Mouse (Mus musculus) forebrain, embryonic 14.5 days (tissue): ENCODE data around the gene Olfr1057. TPM values are rescaled to one million over a fixed set of nuclear protein-coding genes. Genes with fewer than 3 reads are reported as not detected.

Source experiments
- ATAC-seq: fragments of 200-750 bp; cut with Nextera tagmentation; 2 replicates; pipeline ENCODE4 v1.8.0; 2017; ENCODE audit warnings: mild to moderate bottlenecking, moderate library complexity
- DNase-seq: peaks from one replicate; pipeline ENCODE4 v3.0.0-alpha.2; 2015; ENCODE audit warnings: low spot score
- H3K27ac ChIP-seq: fragments of 300-500 bp; sonication (generic); 2 replicates; pipeline ENCODE4 v1.5.1; 2014; ENCODE audit warnings: low read depth, mild to moderate bottlenecking, control low read depth, low read length, moderate library complexity
- H3K27me3 ChIP-seq: fragments of 300-500 bp; sonication (generic); replicated peaks from 2 replicates; pipeline ENCODE4 v1.6.1; 2014; ENCODE audit warnings: low read length, control low read depth, mixed read lengths; ENCODE audit not compliant: control insufficient read depth, insufficient read depth
- H3K36me3 ChIP-seq: fragments of 300-500 bp; sonication (generic); 2 replicates; pipeline ENCODE4 v1.6.1; 2014; ENCODE audit warnings: low read length, control low read depth; ENCODE audit not compliant: control insufficient read depth, insufficient read depth
- H3K4me1 ChIP-seq: fragments of 300-500 bp; sonication (generic); 2 replicates; pipeline ENCODE4 v1.6.1; 2014; ENCODE audit warnings: antibody characterized with exemption, low read length, control low read depth; ENCODE audit not compliant: control insufficient read depth, insufficient read depth
- H3K4me2 ChIP-seq: fragments of 300-500 bp; sonication (generic); 2 replicates; pipeline ENCODE4 v1.6.1; 2014; ENCODE audit warnings: mild to moderate bottlenecking, control low read depth, low read length
- H3K4me3 ChIP-seq: fragments of 300-500 bp; sonication (generic); 2 replicates; pipeline ENCODE4 v1.5.1; 2014; ENCODE audit warnings: low read depth, low read length, control low read depth
- H3K9ac ChIP-seq: fragments of 300-500 bp; sonication (generic); 2 replicates; pipeline ENCODE4 v1.6.1; 2014; ENCODE audit warnings: mild to moderate bottlenecking, low read length, control low read depth, moderate library complexity
- H3K9me3 ChIP-seq: fragments of 300-500 bp; sonication (generic); replicated peaks from 2 replicates; pipeline ENCODE4 v1.6.1; 2016; ENCODE audit warnings: low read length, control low read depth, mixed read lengths; ENCODE audit not compliant: control insufficient read depth
- WGBS: fragments of 180-500 bp; shearing (Covaris S2); extraction: QIAGEN DNeasy Blood & Tissue Kit; methylation state at CpG from one replicate; pipeline ENCODE4 v1.1.7; 2014; 5-methylcytosine and 5-hydroxymethylcytosine counted together
- polyA plus RNA-seq: library from polyadenylated mRNA; unstranded; fragments of >200 nt; fragmentation: Nextera tagmentation; extraction: Ambion mirVana; gene quantifications from 2 replicates; pipeline ENCODE4 v1.2.1, GENCODE M21; 2014

The Olfr1057 gene
- polyA plus RNA-seq, 1 experiment from 2014 or later: not detected

- WGBS: 87% methylated on average over 3 of the region's 3 CpGs
- H3K27ac ChIP-seq: no peak within 1 kb of the TSS
Measured at GRCm38 (mm10) chr2:86335333-86335732, 42.9 kb downstream of the Olfr1057 start, which contains the start of gene Olfr1054. Olfr1054 (minus strand) TSS chr2:86335433.

More at GRCm38 (mm10) chr2:86335333-86335732, 42.9 kb downstream of the Olfr1057 start, which contains the start of gene Olfr1054:
- Histone ChIP-seq H3K9me3 (no peaks in the 10 kb centered on the region), H3K36me3 (no peaks in the 10 kb centered on the region), H3K4me2 (no peak within 1 kb of the TSS), H3K27me3 (no peaks in the 10 kb centered on the region), H3K9ac (no peak within 1 kb of the TSS), H3K4me3 (no peak within 1 kb of the TSS), H3K4me1 (no peaks in the 10 kb centered on the region)
- DNase-seq (no peak), ATAC-seq (no peak)

Other genes starting within 250 kb of the Olfr1057 start
- gene Olfr1039, start 242.5 kb downstream of the Olfr1057 start, polyA plus RNA-seq: not detected in 2 replicates
- not detected in 2 replicates for gene Olfr1040, start 231.7 kb downstream of the Olfr1057 start, polyA plus RNA-seq
- gene Olfr1042, start 216.6 kb downstream of the Olfr1057 start, polyA plus RNA-seq: not detected in 2 replicates
- gene Olfr1043, start 210.9 kb downstream of the Olfr1057 start, polyA plus RNA-seq: not detected in 2 replicates
- gene Olfr1044, start 200.6 kb downstream of the Olfr1057 start, polyA plus RNA-seq: not detected in 2 replicates
- gene Olfr52, start 192.7 kb downstream of the Olfr1057 start, polyA plus RNA-seq: not detected in 2 replicates
- not detected in 2 replicates for gene Olfr1045, start 175.4 kb downstream of the Olfr1057 start, polyA plus RNA-seq
- gene Olfr1046, start 159.1 kb downstream of the Olfr1057 start, polyA plus RNA-seq: not detected in 2 replicates
- not detected in 2 replicates for gene Olfr1047, start 147.0 kb downstream of the Olfr1057 start, polyA plus RNA-seq
- gene Olfr1048, start 138.1 kb downstream of the Olfr1057 start, polyA plus RNA-seq: not detected in 2 replicates
- gene Olfr1049, start 120.1 kb downstream of the Olfr1057 start, polyA plus RNA-seq: not detected in 2 replicates
- not detected in 2 replicates for gene Olfr1051, start 99.3 kb downstream of the Olfr1057 start, polyA plus RNA-seq
- not detected in 2 replicates for gene Olfr1052, start 85.9 kb downstream of the Olfr1057 start, polyA plus RNA-seq
- gene Olfr1053, start 63.1 kb downstream of the Olfr1057 start, polyA plus RNA-seq: not detected in 2 replicates
- not detected in 2 replicates for gene Olfr1054, start 43.0 kb downstream of the Olfr1057 start, polyA plus RNA-seq
- gene Olfr1055, start 28.1 kb downstream of the Olfr1057 start, polyA plus RNA-seq: not detected in 2 replicates
- not detected in 2 replicates for gene Olfr1056, start 15.9 kb downstream of the Olfr1057 start, polyA plus RNA-seq
- not detected in 2 replicates for gene Olfr1058, start 10.2 kb upstream of the Olfr1057 start, polyA plus RNA-seq
- not detected in 2 replicates for gene Olfr1061, start 35.7 kb upstream of the Olfr1057 start, polyA plus RNA-seq
- not detected in 2 replicates for gene Olfr1062, start 48.4 kb upstream of the Olfr1057 start, polyA plus RNA-seq
- not detected in 2 replicates for gene Olfr1065, start 72.2 kb upstream of the Olfr1057 start, polyA plus RNA-seq
- not detected in 2 replicates for gene Olfr1066, start 77.9 kb upstream of the Olfr1057 start, polyA plus RNA-seq
- gene Olfr228, start 109.0 kb upstream of the Olfr1057 start, polyA plus RNA-seq: not detected in 2 replicates
- not detected in 2 replicates for gene Olfr1076, start 130.1 kb upstream of the Olfr1057 start, polyA plus RNA-seq
- not detected in 2 replicates for gene Olfr1079, start 164.1 kb upstream of the Olfr1057 start, polyA plus RNA-seq
- not detected in 2 replicates for gene Olfr1080, start 179.8 kb upstream of the Olfr1057 start, polyA plus RNA-seq
- not detected in 2 replicates for gene Olfr1082, start 220.6 kb upstream of the Olfr1057 start, polyA plus RNA-seq